Mouse (Mus musculus) MEL (cell line): Measurements from ENCODE around the gene Sh2d1b2.

Source experiments
- CTCF ChIP-seq, 3 experiments: IDR thresholded peaks in 2 of 3; conservative IDR thresholded peaks in 1 of 3; 2 replicates each; pipeline ENCODE4 v1.5.1; 2011 to 2012; ENCODE audit warnings: low read length in 3 of 3, low read depth in 2 of 3, mild to moderate bottlenecking in 2 of 3, improper control_type of control experiment in 1 of 3, inconsistent platforms in 1 of 3, mixed read lengths in 1 of 3, moderate library complexity in 1 of 3; ENCODE audit not compliant: control insufficient read depth in 1 of 3, insufficient read depth in 1 of 3, poor library complexity in 1 of 3, severe bottlenecking in 1 of 3
- POLR2AphosphoS2 ChIP-seq: IDR thresholded peaks from 2 replicates; pipeline ENCODE4 v1.6.1; 2011; ENCODE audit warnings: low read length, improper control_type of control experiment

GRCm38 (mm10) chr1:170215590-170215989, 17.0 kb upstream of the Sh2d1b2 start:
- TF ChIP-seq POLR2AphosphoS2 (no peak), CTCF (IDR thresholded peaks at IDR 0.05 in 2 of 3, conservative IDR thresholded peaks at IDR 0.05 in 1 of 3; ENCODE audit: control insufficient read depth in 1 of 3, insufficient read depth in 1 of 3, low read depth in 2 of 3, low read length in 3 of 3, poor library complexity in 1 of 3, severe bottlenecking in 1 of 3) (no peak)
